Mouse (Mus musculus): ENCODE results near the gene Mdm2. TPM values are rescaled to one million over a fixed set of nuclear protein-coding genes. Genes with fewer than 3 reads are reported as not detected.

Mdm2 gene
- polyA plus RNA-seq, 1 experiment from 2014 or later = 46.0 TPM

DNA sequence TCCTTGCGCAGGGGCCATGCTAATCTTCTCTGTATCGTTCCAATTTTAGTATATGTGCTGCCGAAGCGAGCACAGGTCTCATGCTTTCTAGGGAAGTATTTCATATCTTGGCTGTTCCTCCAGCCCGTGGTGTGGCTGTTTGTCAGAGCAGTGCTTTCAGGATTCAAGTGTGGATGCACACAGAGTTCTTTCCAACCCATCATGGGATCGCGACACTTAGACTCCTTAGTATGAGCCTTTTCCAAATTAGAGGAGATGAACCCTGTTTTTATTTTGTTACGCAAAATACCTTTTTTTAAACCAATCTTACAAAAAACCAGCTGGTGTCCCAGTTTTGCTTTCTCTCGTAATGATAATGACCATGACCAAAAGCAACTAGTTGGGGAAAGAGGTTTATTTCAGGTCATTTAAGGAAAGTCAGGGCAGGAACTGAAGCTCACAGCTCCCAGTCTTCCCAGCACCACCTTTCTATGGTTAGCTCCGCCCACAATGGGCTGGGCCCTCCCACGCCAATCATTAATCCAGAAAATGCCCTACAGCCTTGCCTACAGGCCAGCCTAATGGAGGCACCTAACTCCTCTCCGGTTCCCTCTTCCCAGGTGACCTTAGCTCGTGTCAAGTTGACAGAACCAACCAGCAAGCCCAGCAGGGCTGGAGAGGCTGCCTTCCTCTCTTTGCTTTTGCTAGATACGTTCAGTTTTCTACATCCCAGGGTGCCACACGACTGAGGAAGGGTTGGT is 48.1 kb downstream of the Mdm2 start:
- peaks cover 21% of the 10 kb centered on the region; the same call in 1 of the 2 replicates for H3K4me1 ChIP-seq (ENCODE audit: insufficient read depth, low read length)
- peak; percentile 60; the same call in 1 of the 2 replicates for ATAC-seq (ENCODE audit: low FRiP score, low TSS enrichment)
- no peaks in the 10 kb centered on the region for H3K9me3 ChIP-seq (ENCODE audit: low read length)
- 78% methylated on average over 15 of the region's 15 CpGs for WGBS
- no peak overlapping the region for H3K9ac ChIP-seq (replicated peaks; ENCODE audit: low read length)
- no peaks in the 10 kb centered on the region for H3K36me3 ChIP-seq (ENCODE audit: insufficient read depth, low read length)
- no peaks in the 10 kb centered on the region for H3K27me3 ChIP-seq (ENCODE audit: insufficient read depth, low read length)
- H3K27ac ChIP-seq (ENCODE audit: low read length) = peak overlapping the region; percentile 65
- H3K4me3 ChIP-seq (ENCODE audit: low read length) = no peak overlapping the region
- H3K4me2 ChIP-seq (replicated peaks; ENCODE audit: low read depth, low read length) = no peak overlapping the region

DNA sequence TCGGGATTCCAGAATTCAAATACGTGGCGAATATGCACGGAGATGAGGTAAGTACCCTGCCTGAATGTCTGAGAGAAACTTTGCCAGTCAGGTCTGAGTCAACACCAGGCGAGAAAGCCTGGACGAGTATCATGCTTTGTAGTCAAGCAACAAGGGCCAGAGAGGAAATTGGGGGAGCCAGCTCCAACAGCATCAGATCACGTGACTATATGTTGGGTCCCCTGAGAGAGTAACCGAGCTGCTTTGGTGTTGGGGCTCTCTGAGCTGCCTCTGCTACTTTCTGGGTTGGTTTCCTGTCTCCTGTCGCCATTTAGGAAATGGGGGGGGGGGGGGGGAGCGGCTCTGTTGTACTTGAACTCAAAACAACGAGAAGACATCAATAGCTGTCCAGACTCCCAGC is 50.7 kb downstream of the Mdm2 start:
- Histone ChIP-seq H3K4me1 (ENCODE audit: insufficient read depth, low read length) (peaks cover 22% of the 10 kb centered on the region; the same call in 1 of the 2 replicates), H3K4me3 (ENCODE audit: low read length) (no peak overlapping the region), H3K4me2 (replicated peaks; ENCODE audit: low read depth, low read length) (no peak overlapping the region), H3K9ac (replicated peaks; ENCODE audit: low read length) (no peak overlapping the region), H3K9me3 (ENCODE audit: low read length) (no peaks in the 10 kb centered on the region), H3K27ac (ENCODE audit: low read length) (no peak overlapping the region), H3K36me3 (ENCODE audit: insufficient read depth, low read length) (no peaks in the 10 kb centered on the region), H3K27me3 (ENCODE audit: insufficient read depth, low read length) (no peaks in the 10 kb centered on the region)
- no peak for ATAC-seq (ENCODE audit: low FRiP score, low TSS enrichment)
- WGBS = 58% methylated on average over 11 of the region's 11 CpGs

DNA sequence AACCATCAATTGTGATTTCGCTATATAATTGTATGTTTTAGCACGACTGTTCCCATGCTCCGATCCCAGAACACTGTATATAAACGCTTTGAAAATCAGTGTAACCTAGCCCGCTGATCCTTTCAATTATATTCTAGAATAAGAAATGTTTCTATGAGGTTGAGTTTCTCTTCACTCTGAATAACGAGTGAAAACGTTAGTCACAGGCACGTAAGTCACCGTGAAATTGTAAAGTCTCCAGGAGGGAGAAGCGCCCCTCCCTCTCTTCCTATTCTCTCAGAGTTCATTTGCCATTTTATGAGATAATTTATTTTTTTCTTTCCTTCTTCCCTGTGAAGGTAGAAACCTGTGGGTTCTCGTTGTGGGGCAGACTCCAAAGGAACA is 51.1 kb downstream of the Mdm2 start:
- H3K9me3 ChIP-seq (ENCODE audit: low read length) = no peaks in the 10 kb centered on the region
- no peak overlapping the region for H3K9ac ChIP-seq (replicated peaks; ENCODE audit: low read length)
- H3K27ac ChIP-seq (ENCODE audit: low read length) = no peak overlapping the region
- no peak overlapping the region for H3K4me3 ChIP-seq (ENCODE audit: low read length)
- WGBS = 70% methylated on average over 11 of the region's 11 CpGs
- no peak for ATAC-seq (ENCODE audit: low FRiP score, low TSS enrichment)
- no peaks in the 10 kb centered on the region for H3K36me3 ChIP-seq (ENCODE audit: insufficient read depth, low read length)
- H3K27me3 ChIP-seq (ENCODE audit: insufficient read depth, low read length) = no peaks in the 10 kb centered on the region
- peaks cover 18% of the 10 kb centered on the region; the same call in 1 of the 2 replicates for H3K4me1 ChIP-seq (ENCODE audit: insufficient read depth, low read length)
- no peak overlapping the region for H3K4me2 ChIP-seq (replicated peaks; ENCODE audit: low read depth, low read length)

DNA sequence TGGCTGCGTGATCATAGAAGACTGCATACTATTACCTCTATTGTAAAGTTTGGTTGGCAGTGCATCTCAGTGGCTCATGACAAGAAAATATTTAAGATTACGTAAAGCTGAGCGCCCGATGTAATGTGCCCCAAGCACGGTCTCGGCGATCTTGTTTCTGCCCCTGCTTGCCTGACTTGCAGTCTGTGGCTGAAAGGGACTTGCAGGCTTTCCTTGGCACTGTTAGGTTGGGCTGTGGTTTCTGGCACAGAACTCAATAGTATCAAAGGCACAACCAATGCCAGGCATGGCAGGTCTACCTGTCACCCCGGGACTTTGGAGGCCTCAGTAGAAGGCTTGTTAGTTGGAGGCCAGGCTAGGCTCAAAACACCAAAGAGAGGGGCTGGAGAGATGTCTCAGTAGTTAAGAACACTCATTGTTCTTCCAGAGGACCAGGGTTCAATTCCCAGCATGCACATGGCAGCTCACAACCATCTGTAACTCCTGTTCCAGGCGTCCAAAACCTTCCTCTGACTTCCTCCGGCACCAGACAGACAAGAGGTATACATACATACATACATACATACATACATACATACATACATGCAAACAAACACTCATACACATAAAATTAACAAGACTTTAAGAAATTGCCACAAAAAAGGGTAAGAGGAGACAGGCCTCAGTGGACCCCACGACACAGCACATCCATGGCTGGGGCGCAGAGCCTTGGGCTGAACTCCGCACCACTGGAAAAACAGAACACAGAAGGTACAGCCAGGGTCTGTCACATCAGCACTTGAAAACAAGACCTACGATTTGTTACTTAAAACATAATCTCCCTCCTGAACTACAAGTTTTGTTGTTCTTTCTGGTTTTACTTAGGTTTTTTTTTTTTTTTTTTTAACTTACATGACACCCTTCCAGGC is 51.8 kb downstream of the Mdm2 start:
- H3K36me3 ChIP-seq (ENCODE audit: insufficient read depth, low read length) = no peaks in the 10 kb centered on the region
- H3K4me2 ChIP-seq (replicated peaks; ENCODE audit: low read depth, low read length) = no peak overlapping the region
- no peaks in the 10 kb centered on the region for H3K27me3 ChIP-seq (ENCODE audit: insufficient read depth, low read length)
- peaks cover 11% of the 10 kb centered on the region; the same call in 1 of the 2 replicates for H3K4me1 ChIP-seq (ENCODE audit: insufficient read depth, low read length)
- WGBS = 89% methylated on average over 14 of the region's 14 CpGs
- ATAC-seq (ENCODE audit: low FRiP score, low TSS enrichment) = no peak
- H3K27ac ChIP-seq (ENCODE audit: low read length) = no peak overlapping the region
- H3K4me3 ChIP-seq (ENCODE audit: low read length) = no peak overlapping the region
- H3K9me3 ChIP-seq (ENCODE audit: low read length) = no peaks in the 10 kb centered on the region
- H3K9ac ChIP-seq (replicated peaks; ENCODE audit: low read length) = no peak overlapping the region

DNA sequence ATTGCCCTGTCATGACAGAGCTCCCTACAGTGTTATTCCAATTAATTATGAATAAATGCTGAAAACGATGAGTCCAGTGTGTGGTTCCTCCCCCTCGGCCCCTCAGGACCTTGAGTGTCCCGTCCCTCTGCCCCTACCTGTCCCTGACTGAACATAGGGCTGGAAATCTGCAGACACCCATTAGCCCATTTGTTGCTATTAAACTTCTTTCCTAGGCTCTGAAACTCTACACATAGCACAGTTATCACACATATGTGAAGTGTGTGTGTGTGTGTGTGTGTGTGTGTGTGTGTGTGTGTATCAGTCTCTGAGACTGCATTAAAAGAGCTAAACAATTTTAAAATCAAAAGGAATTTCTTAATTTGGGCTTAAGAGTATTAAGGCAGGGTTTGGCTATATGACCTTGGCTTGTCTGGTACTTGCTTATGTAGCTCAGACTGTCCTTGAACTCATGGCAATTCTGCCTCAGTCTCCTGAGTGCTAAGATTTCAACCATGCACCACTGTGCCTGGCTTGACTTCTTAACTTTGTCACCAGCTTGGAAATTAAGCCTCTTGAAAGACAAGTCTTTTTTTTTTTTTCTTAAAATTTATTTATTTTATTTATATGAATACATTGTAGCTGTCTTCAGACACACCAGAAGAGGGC is 52.8 kb downstream of the Mdm2 start:
- H3K36me3 ChIP-seq (ENCODE audit: insufficient read depth, low read length) = no peaks in the 10 kb centered on the region
- H3K27me3 ChIP-seq (ENCODE audit: insufficient read depth, low read length) = no peaks in the 10 kb centered on the region
- peaks cover 6% of the 10 kb centered on the region; the same call in 1 of the 2 replicates for H3K4me1 ChIP-seq (ENCODE audit: insufficient read depth, low read length)
- no peak overlapping the region for H3K4me3 ChIP-seq (ENCODE audit: low read length)
- no peak overlapping the region for H3K27ac ChIP-seq (ENCODE audit: low read length)
- no peak overlapping the region for H3K4me2 ChIP-seq (replicated peaks; ENCODE audit: low read depth, low read length)
- WGBS = 78% methylated on average over 3 of the region's 3 CpGs
- ATAC-seq (ENCODE audit: low FRiP score, low TSS enrichment) = no peak
- no peaks in the 10 kb centered on the region for H3K9me3 ChIP-seq (ENCODE audit: low read length)
- H3K9ac ChIP-seq (replicated peaks; ENCODE audit: low read length) = no peak overlapping the region

DNA sequence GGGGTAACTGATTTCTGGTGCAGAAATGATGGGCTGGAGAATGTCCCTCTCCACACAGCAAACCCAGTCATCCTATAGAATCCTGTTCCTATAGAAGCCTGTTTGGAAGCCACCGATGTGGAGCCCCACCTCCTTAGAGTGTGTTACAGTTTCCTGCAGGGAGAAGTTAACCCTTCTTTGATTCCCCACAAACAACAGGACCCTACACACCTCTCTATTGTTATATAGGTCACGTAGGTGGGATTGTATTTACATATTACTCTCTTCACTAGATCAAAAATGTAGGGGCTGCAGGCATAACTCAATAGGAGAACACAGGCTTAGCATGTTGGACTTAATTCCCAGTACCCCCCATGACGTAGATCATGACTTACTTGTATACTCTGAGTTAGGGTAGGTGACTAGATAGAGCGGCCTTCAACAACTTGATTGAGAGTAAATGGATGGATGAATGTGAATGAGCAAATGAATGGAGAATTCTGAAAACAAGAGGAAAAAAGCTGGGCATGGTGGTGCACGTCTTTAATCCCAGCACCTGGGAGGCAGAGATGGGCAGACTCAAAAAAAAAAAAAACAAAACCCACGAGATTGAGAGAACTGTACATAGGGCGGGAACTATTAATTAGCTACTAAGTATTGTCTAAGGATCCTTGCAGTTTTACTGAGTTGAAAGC is 53.4 kb downstream of the Mdm2 start:
- no peak for ATAC-seq (ENCODE audit: low FRiP score, low TSS enrichment)
- H3K36me3 ChIP-seq (ENCODE audit: insufficient read depth, low read length) = no peaks in the 10 kb centered on the region
- H3K9ac ChIP-seq (replicated peaks; ENCODE audit: low read length) = no peak overlapping the region
- no peak overlapping the region for H3K4me2 ChIP-seq (replicated peaks; ENCODE audit: low read depth, low read length)
- no peaks in the 10 kb centered on the region for H3K27me3 ChIP-seq (ENCODE audit: insufficient read depth, low read length)
- H3K9me3 ChIP-seq (ENCODE audit: low read length) = no peaks in the 10 kb centered on the region
- H3K4me1 ChIP-seq (ENCODE audit: insufficient read depth, low read length) = peaks cover 6% of the 10 kb centered on the region; the same call in 1 of the 2 replicates
- no peak overlapping the region for H3K4me3 ChIP-seq (ENCODE audit: low read length)
- no peak overlapping the region for H3K27ac ChIP-seq (ENCODE audit: low read length)
- 77% methylated on average over 7 of the region's 7 CpGs for WGBS

DNA sequence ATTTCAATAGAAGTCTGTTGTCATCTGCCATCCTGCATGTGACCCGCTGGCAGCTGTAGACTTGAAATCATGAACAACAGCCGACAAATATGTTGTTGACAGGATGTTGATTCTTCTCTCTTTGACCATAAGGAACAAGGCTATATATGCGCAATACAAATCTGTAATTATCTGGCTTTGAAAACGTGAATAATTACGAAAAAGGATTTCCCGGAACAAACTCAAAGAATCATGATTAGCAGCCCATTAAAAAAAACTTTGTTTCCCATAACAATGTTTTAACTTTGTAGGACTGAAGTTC is 53.9 kb downstream of the Mdm2 start:
- H3K9ac ChIP-seq (replicated peaks; ENCODE audit: low read length) = no peak overlapping the region
- no peaks in the 10 kb centered on the region for H3K9me3 ChIP-seq (ENCODE audit: low read length)
- no peak overlapping the region for H3K27ac ChIP-seq (ENCODE audit: low read length)
- H3K36me3 ChIP-seq (ENCODE audit: insufficient read depth, low read length) = no peaks in the 10 kb centered on the region
- H3K4me1 ChIP-seq (ENCODE audit: insufficient read depth, low read length) = peaks cover 6% of the 10 kb centered on the region; the same call in 1 of the 2 replicates
- H3K27me3 ChIP-seq (ENCODE audit: insufficient read depth, low read length) = no peaks in the 10 kb centered on the region
- H3K4me3 ChIP-seq (ENCODE audit: low read length) = no peak overlapping the region
- no peak overlapping the region for H3K4me2 ChIP-seq (replicated peaks; ENCODE audit: low read depth, low read length)
- ATAC-seq (ENCODE audit: low FRiP score, low TSS enrichment) = no peak
- WGBS = 71% methylated on average over 6 of the region's 6 CpGs

DNA sequence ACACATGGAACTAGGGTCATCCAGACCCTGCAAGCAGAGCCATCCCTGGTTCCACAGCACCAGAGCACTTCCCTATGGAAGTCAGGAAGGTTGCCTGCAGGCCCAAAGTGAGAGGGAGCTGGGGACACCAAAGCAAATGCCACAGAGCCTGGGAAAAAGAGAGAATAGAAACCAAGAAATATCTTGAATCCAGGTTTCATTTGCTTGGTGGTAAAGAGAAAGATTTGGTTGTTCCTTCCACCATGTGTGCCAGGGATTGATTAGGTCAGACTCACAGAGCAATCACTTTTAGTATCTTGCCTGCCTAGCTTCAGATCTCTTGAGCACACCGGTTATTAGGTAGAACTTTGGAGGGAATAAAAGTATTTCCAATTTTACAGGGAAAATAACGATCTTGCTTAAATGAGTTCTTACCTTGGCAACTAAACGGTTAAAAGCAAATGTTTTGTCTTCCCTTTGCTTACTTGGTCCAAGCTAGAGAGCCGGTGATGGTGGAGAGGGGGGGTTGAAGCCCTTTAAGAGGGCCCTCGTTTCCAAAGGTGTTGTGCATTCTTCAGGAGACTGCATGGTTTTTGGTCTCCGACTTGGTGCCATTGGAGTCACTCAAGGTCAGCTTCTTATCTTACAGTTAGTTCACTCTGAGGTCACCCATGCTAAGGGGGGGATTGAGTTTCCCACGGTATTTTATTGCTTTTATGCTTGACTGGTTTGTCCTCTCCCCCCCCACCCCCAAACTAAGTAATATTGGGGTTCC is 54.5 kb downstream of the Mdm2 start:
- H3K27ac ChIP-seq (ENCODE audit: low read length) = no peak overlapping the region
- H3K4me2 ChIP-seq (replicated peaks; ENCODE audit: low read depth, low read length) = no peak overlapping the region
- no peaks in the 10 kb centered on the region for H3K27me3 ChIP-seq (ENCODE audit: insufficient read depth, low read length)
- H3K4me1 ChIP-seq (ENCODE audit: insufficient read depth, low read length) = peaks cover 6% of the 10 kb centered on the region; the same call in 1 of the 2 replicates
- WGBS = 42% methylated on average over 7 of the region's 7 CpGs
- no peak overlapping the region for H3K4me3 ChIP-seq (ENCODE audit: low read length)
- no peaks in the 10 kb centered on the region for H3K36me3 ChIP-seq (ENCODE audit: insufficient read depth, low read length)
- no peak for ATAC-seq (ENCODE audit: low FRiP score, low TSS enrichment)
- no peaks in the 10 kb centered on the region for H3K9me3 ChIP-seq (ENCODE audit: low read length)
- no peak overlapping the region for H3K9ac ChIP-seq (replicated peaks; ENCODE audit: low read length)

DNA sequence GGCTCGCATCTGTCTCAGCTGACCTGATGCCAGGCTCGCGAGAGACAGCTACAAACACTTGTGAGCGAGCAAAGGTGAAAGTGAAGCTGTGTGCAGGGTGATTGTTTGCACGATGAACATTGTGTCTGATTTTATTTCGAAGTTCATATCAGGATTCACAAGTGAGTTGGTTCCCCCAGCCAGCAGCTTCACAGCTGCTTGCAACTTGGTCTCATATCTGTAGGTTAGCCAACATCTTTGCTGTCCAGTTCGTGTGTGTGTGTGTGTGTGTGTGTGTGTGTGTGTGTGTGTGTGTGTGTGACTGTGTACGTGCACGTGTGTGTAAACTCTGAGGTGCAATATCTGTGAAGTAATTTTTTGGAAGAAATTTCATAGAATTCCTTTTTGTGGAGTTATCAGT is 55.1 kb downstream of the Mdm2 start:
- ATAC-seq (ENCODE audit: low FRiP score, low TSS enrichment) = no peak
- 88% methylated on average over 9 of the region's 9 CpGs for WGBS

More for the DNA sequence above, 55.1 kb downstream of the Mdm2 start:
- no peaks in the 10 kb centered on the region for H3K27me3 ChIP-seq (ENCODE audit: insufficient read depth, low read length)
- H3K36me3 ChIP-seq (ENCODE audit: insufficient read depth, low read length) = no peaks in the 10 kb centered on the region
- H3K9me3 ChIP-seq (ENCODE audit: low read length) = no peaks in the 10 kb centered on the region
- H3K27ac ChIP-seq (ENCODE audit: low read length) = no peak overlapping the region
- no peak overlapping the region for H3K4me2 ChIP-seq (replicated peaks; ENCODE audit: low read depth, low read length)
- H3K4me3 ChIP-seq (ENCODE audit: low read length) = no peak overlapping the region
- no peak overlapping the region for H3K9ac ChIP-seq (replicated peaks; ENCODE audit: low read length)
- peaks cover 6% of the 10 kb centered on the region; the same call in 1 of the 2 replicates for H3K4me1 ChIP-seq (ENCODE audit: insufficient read depth, low read length)
